Mouse (Mus musculus): ENCODE results near the gene Cttnbp2.

The Cttnbp2 gene

DNA sequence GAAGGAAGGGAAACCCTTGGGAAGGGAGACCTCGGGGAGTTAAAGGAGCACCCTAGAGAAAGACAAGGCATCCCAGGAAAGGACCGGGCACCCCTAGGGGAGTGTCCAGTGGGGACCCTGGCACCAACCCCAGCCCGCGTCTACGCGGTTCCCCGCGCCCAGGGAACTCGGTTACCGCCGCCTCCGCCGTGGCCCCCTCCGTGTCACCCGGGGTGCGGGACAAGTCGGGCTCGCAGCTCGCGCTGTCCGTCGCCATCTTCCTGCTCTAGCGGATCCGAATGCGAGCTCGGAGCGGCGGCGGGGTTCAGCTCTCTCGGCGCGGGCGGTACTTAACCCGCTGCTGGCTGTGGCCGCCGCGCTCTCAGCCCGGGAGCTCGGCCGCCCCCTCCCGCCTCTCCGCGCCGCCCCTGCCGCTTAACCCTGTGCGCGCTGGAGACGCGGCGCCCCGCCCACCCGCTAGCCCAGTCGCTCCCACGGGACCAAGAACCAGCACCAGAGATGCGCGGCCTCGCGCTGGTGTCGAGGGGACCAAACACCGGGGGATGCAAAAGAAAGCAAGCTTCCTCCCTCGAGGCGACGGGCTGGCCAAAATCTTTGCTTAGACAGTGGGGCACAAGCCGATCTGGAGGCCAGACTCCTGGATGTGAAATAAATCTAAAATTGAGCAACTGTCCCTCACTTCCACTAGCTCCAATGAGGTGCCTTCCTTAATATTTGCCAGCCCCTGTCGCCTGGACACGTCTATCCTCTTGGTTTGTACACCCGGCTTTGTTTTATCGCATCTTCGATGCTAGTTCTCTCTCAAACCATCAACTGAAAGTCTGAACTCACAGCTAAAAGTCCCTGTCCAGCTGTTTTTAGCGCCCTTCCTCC is at the start of gene Cttnbp2:
Cttnbp2 (minus strand) TSS at position 364 of the 873 bp plus-strand sequence.
- DNase-seq = no peak

DNA sequence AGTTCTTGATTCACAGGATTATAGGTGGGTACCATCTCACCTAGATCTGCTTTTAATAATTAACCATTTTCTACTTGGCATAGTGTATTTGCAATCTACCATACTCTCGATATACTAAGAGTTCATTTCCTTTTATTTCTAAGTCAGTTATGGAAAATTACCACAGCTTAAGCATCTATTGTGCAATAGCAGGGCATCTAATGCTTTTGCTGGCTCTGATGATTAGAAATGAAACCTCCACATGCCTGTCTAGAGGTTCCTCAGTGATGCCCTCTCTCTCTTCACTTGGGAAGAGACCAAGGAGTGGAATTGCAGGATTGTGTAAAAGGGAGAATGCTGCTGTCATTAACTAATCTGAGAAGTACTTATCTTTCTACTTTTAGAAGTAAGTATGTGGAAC is 44.4 kb upstream of the Cttnbp2 start:
- no peak for DNase-seq

DNA sequence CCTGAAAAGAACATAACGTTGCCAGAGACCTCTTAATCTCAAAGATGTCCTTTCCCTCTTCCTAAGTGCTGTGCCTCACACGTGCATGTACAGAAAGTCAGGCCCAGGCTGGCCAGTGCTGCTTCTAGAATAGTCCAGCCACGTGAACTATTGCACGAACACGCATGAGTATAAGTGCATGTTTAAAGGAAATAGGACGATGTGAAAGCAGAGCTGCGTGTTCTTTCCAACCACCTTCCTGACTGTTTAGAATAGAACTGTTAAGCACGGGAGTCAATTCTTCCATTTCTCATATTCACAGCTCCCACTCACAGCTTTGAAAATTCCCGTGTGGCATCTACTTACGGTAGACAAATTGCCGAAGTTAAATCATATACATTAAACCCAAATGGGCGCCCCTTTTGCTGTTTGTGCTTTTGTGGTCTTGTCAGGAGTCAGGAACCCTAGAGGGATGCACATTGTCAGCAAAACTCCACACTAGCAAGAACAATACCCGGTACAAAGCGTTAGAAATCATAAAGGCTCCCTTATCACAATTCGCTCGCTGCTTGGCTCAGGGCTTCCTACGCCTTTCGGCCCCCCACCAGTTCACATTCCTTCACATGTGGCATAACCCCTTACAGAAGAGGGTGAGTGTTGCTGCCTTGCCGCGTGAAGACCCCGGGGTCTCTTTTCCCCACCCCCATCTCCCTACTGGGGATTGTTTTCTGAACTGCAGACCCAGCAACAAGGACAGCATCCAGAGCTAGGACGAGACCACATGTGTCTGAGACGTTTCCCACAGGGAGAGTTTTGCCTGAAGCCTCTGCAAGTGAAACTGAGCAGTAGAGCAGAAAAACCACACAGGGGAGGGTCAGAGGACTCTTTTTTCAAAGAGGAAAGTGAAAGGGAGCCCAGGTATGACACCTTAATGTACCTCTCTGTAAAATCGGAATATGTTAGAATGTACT is 33.1 kb upstream of the Cttnbp2 start:
- no peak for DNase-seq

DNA sequence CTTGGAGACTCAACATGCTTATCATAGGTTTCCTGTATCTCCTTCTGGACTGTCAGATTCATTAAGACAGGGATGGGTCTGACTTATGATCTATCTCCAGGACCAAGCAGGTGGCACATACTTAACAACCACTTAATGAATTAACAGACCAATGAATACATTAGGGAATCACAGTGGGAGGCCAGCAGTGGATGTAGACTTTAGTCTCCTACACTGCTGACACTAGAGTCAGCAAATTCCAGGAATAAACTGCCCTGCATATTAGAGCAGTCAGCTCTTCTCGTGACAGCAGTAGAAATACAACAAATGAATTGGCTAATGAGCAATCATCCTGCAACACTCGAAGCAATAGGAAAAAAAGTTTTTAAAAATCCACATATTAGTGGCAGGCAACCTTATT is 29.2 kb upstream of the Cttnbp2 start:
- DNase-seq = no peak

- no peak for DNase-seq
Observed at GRCm38 (mm10) chr6:18540396-18540795, 25.8 kb upstream of the Cttnbp2 start.

DNA sequence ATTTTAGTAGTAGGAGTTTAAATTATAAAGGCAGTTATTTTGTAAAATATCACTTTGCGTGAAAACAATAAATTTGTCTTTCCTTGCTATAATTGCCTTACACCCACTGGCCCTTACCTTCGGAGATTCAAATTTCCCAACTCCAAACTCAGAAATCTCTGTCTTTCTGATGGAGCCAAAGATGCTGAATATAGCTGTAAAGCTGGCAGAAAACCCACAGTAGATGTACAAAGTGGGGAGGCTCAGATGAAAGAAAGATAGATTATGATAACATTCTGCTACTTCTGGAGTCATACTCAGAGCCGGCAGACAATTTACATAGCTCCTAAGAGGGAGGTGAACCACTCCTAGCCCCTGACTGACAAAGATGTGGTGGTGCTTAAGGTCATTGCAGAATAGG is 15.8 kb upstream of the Cttnbp2 start:
- DNase-seq = no peak

GRCm38 (mm10) chr6:18517626-18518025 is 3.0 kb upstream of the Cttnbp2 start:
- DNase-seq = no peak

DNA sequence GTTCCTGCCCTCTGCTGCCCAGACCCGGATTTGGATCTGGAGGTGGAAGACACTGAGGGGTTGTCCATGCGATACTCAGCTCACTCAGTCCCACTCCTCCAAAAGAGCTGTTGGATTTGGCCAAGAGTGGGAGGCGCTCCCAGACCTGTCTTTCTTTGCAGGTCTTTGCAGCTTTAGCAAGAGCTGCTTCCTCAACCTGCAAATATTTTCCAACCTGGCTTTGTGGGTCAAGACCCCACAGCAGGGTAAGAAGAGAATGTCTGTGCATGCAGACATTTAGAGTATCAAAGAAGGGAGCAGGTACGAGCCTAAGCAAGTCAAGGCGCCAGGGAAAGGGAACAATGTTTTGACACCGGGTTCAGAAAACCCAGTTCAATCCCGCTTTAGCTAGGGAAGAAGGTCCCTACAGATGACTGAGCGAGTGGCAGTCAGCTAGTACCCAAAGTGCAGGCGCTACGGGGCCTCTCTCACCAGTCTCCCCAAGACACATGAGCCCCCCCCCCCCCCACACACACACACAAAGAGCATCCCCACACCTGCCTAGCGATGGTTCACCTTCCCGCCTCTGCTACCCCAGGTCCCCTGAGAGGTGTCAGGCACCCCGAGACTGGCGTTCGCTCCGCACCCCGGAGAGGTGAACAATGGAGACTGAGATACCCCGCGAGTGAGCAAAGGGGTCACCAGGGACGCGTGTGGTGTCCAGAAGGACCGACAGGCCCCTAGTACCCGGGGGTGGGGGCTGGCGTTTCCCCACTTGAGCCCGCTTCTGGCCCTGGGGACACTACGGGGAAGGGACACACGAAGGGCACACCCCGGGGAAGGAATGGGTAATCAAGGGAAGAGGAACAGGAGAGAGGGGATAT is 801 bp downstream of the Cttnbp2 start:
- DNase-seq = no peak

GRCm38 (mm10) chr6:18511886-18512285 is 2.8 kb downstream of the Cttnbp2 start:
- no peak for DNase-seq

DNA sequence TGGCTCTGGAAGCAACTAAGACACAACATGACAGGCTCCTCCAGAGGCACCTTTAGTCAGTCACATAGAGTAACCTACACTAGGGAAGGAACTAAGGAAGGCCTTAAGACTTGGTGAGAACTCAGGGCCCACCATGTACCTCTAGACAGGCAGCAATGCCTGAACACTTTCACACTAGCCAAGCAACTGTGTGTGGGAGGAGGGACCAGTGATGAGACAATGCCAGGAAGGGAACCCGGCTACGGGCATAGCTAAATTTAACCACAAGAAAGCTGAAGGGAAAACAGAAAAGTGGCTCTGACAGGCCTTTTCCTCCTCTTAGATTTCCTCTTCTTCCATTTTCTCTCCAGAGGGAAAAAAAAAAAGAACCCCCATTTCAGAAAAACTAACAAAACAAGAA is 6.6 kb downstream of the Cttnbp2 start:
- no peak for DNase-seq

DNA sequence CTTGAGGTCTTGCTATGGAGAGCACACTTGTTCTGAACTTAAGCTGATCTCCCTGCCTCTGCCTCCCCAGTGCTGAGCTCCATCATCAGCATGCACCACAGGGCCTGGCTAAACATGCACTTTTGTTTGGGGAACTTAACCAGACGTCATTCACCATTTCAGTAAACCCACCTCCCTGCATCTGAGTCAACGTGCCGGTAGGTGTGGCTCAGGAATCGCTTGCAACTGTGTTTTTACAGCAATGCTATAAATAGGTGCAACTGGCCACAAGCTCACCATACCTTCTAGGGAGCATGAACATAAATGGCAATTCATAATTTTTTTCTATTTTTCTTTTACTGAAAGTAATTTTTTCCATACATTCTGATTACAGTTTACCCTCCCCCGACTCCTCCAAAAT is 14.8 kb downstream of the Cttnbp2 start:
- DNase-seq = no peak

GRCm38 (mm10) chr6:18492977-18493376 is 21.7 kb downstream of the Cttnbp2 start:
- DNase-seq = no peak

DNA sequence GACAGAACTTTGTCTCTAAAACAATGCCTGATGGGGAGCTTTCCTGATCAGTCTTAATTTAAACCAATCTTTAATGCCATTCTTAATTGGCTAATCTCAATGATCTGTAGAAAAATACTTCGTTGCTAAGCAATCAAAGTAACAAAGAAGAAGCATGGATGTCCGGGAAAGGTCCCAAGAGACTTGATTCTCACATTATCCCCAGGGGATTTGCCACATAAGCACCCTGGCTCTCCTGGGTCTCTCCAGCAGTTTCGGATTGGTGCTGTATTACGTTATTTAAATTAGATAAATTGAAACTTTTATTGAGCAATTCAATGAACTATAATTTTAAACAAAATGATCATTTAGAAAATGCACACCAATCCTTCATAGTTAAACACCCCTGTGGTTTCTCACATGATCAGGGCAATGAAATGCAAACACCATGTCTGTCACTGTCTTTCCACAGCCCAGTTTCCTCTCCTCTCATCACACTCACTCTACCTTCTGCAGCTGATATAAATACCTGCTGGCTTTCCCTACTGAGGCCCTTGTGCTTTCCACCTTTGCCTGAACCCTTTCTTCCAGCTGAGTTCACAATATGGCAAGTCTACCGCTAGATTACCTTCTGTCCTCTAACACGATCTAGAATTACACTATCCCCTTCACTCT is 22.3 kb downstream of the Cttnbp2 start:
- no peak for DNase-seq

- DNase-seq = no peak
Observed at GRCm38 (mm10) chr6:18485087-18485486, 29.6 kb downstream of the Cttnbp2 start.

DNA sequence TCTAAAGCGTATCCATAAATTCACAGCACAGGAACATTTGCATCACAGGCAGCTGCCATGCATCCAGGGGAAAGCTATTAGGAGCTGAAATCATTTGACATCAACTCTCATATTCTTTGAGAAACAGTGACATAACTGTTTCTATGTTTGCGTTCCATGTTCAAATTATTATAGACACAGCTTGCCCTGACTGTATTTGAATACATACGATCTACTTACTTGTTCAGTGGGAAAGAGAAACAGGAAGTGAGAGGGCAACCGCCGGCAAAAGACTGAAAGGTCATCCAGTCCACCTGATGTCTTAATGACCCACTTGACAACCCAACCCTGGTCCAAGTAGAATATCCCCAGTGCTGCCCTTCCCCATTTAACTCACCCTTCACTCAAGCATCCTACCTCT is 30.6 kb downstream of the Cttnbp2 start:
- no peak for DNase-seq

DNA sequence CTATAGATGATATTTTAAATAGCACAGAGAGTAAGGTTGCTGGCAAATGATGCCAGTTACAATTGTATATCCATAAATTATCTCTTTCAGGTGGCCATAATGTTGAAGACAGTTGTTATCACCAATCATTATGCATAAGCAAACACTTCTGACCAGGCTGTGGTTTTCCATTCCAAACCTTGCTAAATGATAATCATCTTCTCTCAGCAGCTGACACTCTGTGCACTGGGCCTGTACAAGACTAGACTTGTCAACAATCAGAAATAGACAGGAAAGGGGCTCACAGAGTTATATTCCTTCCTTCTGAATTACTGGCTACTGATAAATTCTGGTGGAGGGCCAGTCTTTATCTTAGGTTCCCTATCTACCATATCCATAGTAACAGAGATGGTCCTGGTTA is 32.1 kb downstream of the Cttnbp2 start:
- DNase-seq = no peak

DNA sequence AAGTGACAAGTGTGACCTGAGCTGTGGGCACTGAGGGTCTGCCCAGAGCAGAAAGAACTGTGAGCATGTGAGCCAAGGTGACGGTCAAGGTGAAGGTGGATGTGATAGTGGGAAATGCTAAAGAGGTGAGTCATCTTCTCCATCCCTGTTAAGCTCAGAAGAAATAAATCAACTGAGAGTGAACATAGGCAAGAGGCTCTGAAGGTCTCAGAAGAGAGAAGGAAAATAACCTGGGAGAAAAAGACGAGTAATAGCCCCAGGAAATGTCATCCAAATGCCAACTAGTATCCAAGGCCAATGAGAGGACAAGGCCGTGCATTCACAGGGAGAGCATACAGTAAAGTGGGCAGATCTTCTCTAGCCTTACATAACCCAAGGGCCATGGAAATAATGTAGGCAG is 32.9 kb downstream of the Cttnbp2 start:
- no peak for DNase-seq

DNA sequence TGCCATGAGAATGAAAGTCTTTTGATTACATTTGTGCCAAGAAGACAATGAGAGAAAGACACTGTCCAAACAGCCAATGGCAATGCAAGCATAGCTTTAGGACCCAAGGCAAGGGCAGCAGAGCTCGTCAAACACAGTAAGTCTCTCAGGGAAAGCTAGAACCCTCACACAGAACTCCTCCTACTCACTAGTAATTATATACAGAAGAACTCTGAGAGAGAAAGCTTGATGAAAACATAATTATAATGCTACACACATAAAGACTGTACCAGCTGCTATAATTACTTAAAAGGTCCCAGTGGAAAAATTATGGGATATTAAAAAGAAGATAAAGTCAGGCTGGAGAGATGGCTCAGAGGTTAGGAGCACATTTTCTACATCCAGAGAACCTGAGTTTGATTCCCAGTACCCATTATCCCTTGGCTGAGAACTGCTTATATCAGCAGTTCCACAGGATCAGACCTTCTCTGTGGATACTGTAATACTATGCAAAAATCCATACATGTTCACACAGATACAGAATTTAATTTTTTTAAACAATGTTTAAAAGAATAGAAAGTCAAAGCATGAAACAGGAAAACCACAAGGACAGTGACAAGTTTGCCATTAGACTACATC is 37.2 kb downstream of the Cttnbp2 start:
- no peak for DNase-seq

- no peak for DNase-seq
Observed at GRCm38 (mm10) chr6:18474983-18475382, 39.7 kb downstream of the Cttnbp2 start.

DNA sequence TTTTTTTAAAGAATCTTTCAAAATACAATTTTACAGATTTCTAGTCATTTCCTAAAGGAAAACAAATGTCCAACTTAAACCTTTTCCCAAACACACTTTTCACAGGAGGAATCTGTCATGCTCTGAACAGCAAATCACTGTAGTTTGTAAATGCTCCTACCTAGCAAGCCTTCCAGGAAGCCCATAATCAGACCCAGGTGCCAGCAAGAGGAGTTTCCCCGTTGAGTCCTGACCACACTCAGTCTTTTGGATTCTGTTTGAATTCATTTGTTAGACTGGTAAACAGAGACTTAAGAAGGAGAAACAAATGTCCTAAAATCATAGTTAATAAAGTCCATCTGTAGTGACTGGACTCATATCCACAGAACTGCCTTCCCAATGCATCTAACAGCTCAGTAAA is 40.1 kb downstream of the Cttnbp2 start:
- DNase-seq = no peak

- no peak for DNase-seq
Observed at GRCm38 (mm10) chr6:18469206-18469605, 45.4 kb downstream of the Cttnbp2 start.

GRCm38 (mm10) chr6:18467777-18468176 is 46.9 kb downstream of the Cttnbp2 start:
- DNase-seq = no peak

Measured in B cell, adult 2 months (primary cell).